In the genomic region with DNA sequence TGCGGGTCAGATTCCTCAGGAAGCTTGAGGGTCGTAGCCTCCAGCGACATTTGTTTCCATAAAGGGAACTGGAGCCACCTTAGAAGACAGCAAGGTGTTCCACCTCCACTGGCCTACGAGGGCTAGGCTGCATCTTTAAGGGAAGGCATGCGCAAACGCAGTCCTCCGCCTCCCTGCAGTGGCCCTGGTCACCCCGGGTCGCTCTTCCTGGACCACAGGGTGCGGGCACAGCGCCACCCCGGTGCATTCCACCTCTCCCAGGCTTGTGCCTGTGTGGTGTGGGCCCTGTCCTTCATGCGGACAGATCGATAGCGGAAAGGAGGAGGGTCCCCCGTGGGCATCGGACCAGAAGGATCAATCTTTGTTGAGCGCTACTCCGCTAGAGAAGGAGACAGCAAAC, we compare ENCODE assay signal across 11 mouse cellular contexts. TPM values are rescaled to one million over a fixed set of nuclear protein-coding genes. Genes with fewer than 3 reads are reported as not detected.
DNase-seq lines count a peak whose midpoint lies in the region; ATAC-seq and TF ChIP-seq lines count a peak whose summit lies in the region.
"Had no signal": no experiment of that assay in that cellular context is flagged by ENCODE, and none has a peak within 500 bp of the region (broad histone marks: within the 10 kb centered on the region; RNA-seq: fewer than 3 reads in every experiment).

No protein-coding gene starts in this region.

- 0 out of 2 replicates have a peak overlapping the region, but pooled peaks have one; percentile 27 for H3K4me2 ChIP-seq in kidney, postnatal 0 days (ENCODE audit: low read length)
- H3K4me2 ChIP-seq in neural tube, embryonic 15.5 days = peak overlapping the region; percentile 37

- WGBS in kidney, postnatal 0 days = 51% methylated on average over 19 of the region's 19 CpGs
- 62% methylated on average over 19 of the region's 19 CpGs for WGBS in kidney, adult 2 months
- WGBS in forebrain, embryonic 10.5 days = 56% methylated on average over 19 of the region's 19 CpGs
- 51% methylated on average over 19 of the region's 19 CpGs for WGBS in limb, embryonic 10.5 days
- WGBS in neural tube, embryonic 15.5 days = 56% methylated on average over 19 of the region's 19 CpGs

- no peak for TF ChIP-seq CTCF in kidney, postnatal 0 days (IDR thresholded peaks at IDR 0.05; ENCODE audit: low read depth)
- TF ChIP-seq CTCF in kidney, adult 2 months (conservative IDR thresholded peaks at IDR 0.05; ENCODE audit: insufficient read depth, insufficient read length, low read depth, low read length) = no peak
- no peak for TF ChIP-seq CTCF in layer of hippocampus, adult 2 months (conservative IDR thresholded peaks at IDR 0.05)

- TF ChIP-seq POLR2A in kidney, adult 2 months (IDR thresholded peaks at IDR 0.05; ENCODE audit: low read depth, low read length) = no peak

- no peak for ATAC-seq in kidney, postnatal 0 days (replicated peaks; ENCODE audit: low FRiP score, low read depth)
- ATAC-seq in neural tube, embryonic 15.5 days (ENCODE audit: low FRiP score) = peak; percentile 62; the same call in 1 of the 2 replicates

- H3K36me3 ChIP-seq in kidney, postnatal 0 days (ENCODE audit: insufficient read depth, low read length) = no peaks in the 10 kb centered on the region
- H3K36me3 ChIP-seq in kidney, adult 2 months (ENCODE audit: control insufficient read depth, insufficient read depth, low read length) = no peaks in the 10 kb centered on the region
- H3K36me3 ChIP-seq in forebrain, embryonic 10.5 days (replicated peaks) = no peaks in the 10 kb centered on the region
- no peaks in the 10 kb centered on the region for H3K36me3 ChIP-seq in limb, embryonic 10.5 days
- no peaks in the 10 kb centered on the region for H3K36me3 ChIP-seq in neural tube, embryonic 15.5 days

- no peak overlapping the region for H3K9ac ChIP-seq in kidney, postnatal 0 days (ENCODE audit: low read depth, low read length)
- H3K9ac ChIP-seq in neural tube, embryonic 15.5 days (replicated peaks) = no peak overlapping the region

- H3K4me3 ChIP-seq in kidney, postnatal 0 days (replicated peaks; ENCODE audit: low read depth, low read length) = no peak overlapping the region
- H3K4me3 ChIP-seq in kidney, adult 2 months (ENCODE audit: insufficient read depth, low read depth, low read length) = no peak overlapping the region
- peak overlapping the region; percentile 43 for H3K4me3 ChIP-seq in forebrain, embryonic 10.5 days
- H3K4me3 ChIP-seq in limb, embryonic 10.5 days = peak overlapping the region; percentile 40
- H3K4me3 ChIP-seq in neural tube, embryonic 15.5 days (replicated peaks) = peak overlapping the region; percentile 23
- H3K4me3 ChIP-seq in layer of hippocampus, adult 2 months = no peak overlapping the region

- H3K9me3 ChIP-seq in kidney, postnatal 0 days (replicated peaks; ENCODE audit: low read length) = no peaks in the 10 kb centered on the region
- no peaks in the 10 kb centered on the region for H3K9me3 ChIP-seq in forebrain, embryonic 10.5 days
- H3K9me3 ChIP-seq in limb, embryonic 10.5 days (replicated peaks) = no peaks in the 10 kb centered on the region
- no peaks in the 10 kb centered on the region for H3K9me3 ChIP-seq in neural tube, embryonic 15.5 days (replicated peaks)

- intact Hi-C loops in left cerebral cortex, postnatal 36 days (cut with DNase I) = no loop called here

- no peak overlapping the region for H3K27ac ChIP-seq in kidney, postnatal 0 days
- no peak overlapping the region for H3K27ac ChIP-seq in kidney, adult 2 months (ENCODE audit: insufficient read depth, low read depth, low read length)
- no peak overlapping the region for H3K27ac ChIP-seq in forebrain, embryonic 10.5 days
- 0 out of 2 replicates have a peak overlapping the region, but pooled peaks have one; percentile 30 for H3K27ac ChIP-seq in limb, embryonic 10.5 days
- no peak overlapping the region for H3K27ac ChIP-seq in neural tube, embryonic 15.5 days (replicated peaks)
- H3K27ac ChIP-seq in layer of hippocampus, adult 2 months = no peak overlapping the region

- no peaks in the 10 kb centered on the region for H3K4me1 ChIP-seq in kidney, postnatal 0 days (replicated peaks; ENCODE audit: insufficient read depth, low read length)
- no peaks in the 10 kb centered on the region for H3K4me1 ChIP-seq in kidney, adult 2 months (ENCODE audit: control insufficient read depth, insufficient read depth, low read length)
- 0 out of 2 replicates have a peak, but pooled peaks cover 5% of the 10 kb centered on the region for H3K4me1 ChIP-seq in forebrain, embryonic 10.5 days
- H3K4me1 ChIP-seq in limb, embryonic 10.5 days = 0 out of 2 replicates have a peak, but pooled peaks cover 3% of the 10 kb centered on the region
- no peaks in the 10 kb centered on the region for H3K4me1 ChIP-seq in neural tube, embryonic 15.5 days

- no peaks in the 10 kb centered on the region for H3K27me3 ChIP-seq in kidney, postnatal 0 days (ENCODE audit: insufficient read depth, low read length)
- no peaks in the 10 kb centered on the region for H3K27me3 ChIP-seq in kidney, adult 2 months (replicated peaks; ENCODE audit: control insufficient read depth, insufficient read depth, low read length)
- H3K27me3 ChIP-seq in forebrain, embryonic 10.5 days (ENCODE audit: poor library complexity, severe bottlenecking) = no peaks in the 10 kb centered on the region
- H3K27me3 ChIP-seq in limb, embryonic 10.5 days (ENCODE audit: low read depth, poor library complexity, severe bottlenecking) = no peaks in the 10 kb centered on the region
- H3K27me3 ChIP-seq in neural tube, embryonic 15.5 days (replicated peaks) = no peaks in the 10 kb centered on the region
- H3K27me3 ChIP-seq: Patski had no signal

- DNase-seq in kidney, postnatal 0 days (ENCODE audit: low spot score) = no peak
- DNase-seq in kidney, adult 2 months = no peak
- no peak for DNase-seq in forebrain, embryonic 10.5 days (ENCODE audit: extremely low spot score, low spot score)
- DNase-seq in limb, embryonic 10.5 days (ENCODE audit: low spot score) = peak; percentile 32
- DNase-seq in layer of hippocampus, adult 2 months (ENCODE audit: low spot score in 2 of 2) = no peak
- DNase-seq in left cerebral cortex, postnatal 36 days (ENCODE audit: low spot score in 2 of 2) = no peak
- no peak for DNase-seq in thymus, postnatal 25 days

RNA-seq across cellular contexts. Expression of a gene that starts 56.6 kb away (rescaled TPM):
- polyA plus RNA-seq in kidney, postnatal 0 days (2015; fragmentation: Nextera tagmentation; extraction: Ambion mirVana) = 6.5 and 7.0 TPM in 2 replicates
- 9.9 and 10.5 TPM in 2 replicates for polyA plus RNA-seq in kidney, adult 2 months (2012; rRNA removed)
- 11.1 and 15.3 TPM in 2 replicates for polyA plus RNA-seq in forebrain, embryonic 10.5 days (2016; fragmentation: Nextera tagmentation; extraction: Ambion mirVana)
- 25.6 and 39.1 TPM in 2 replicates for polyA plus RNA-seq in limb, embryonic 10.5 days (2016; fragmentation: Nextera tagmentation; extraction: Ambion mirVana)
- 5.1 and 5.2 TPM in 2 replicates for polyA plus RNA-seq in neural tube, embryonic 15.5 days (2015; fragmentation: Nextera tagmentation; extraction: Ambion mirVana)
- total RNA-seq in layer of hippocampus, adult 2 months (2021) = not detected
- not detected for total RNA-seq in left cerebral cortex, postnatal 36 days (2021)
- polyA plus RNA-seq: liver, adult 2 months; spleen, adult 2 months had no signal

Comparison
In these comparisons a context has a peak if more than half of its experiments do, and no peak if none do; other contexts are left out.
1. H3K4me3 ChIP-seq: peak in forebrain, embryonic 10.5 days (single experiment), limb, embryonic 10.5 days (single experiment) and neural tube, embryonic 15.5 days (single experiment); none in kidney, postnatal 0 days (single experiment), kidney, adult 2 months (single experiment) and layer of hippocampus, adult 2 months (single experiment).